Mouse (Mus musculus): ENCODE data around the gene Dlx4.

GRCm38 (mm10) chr11:95153116-95153515 lies 7.1 kb upstream of the Dlx4 start:
- TF ChIP-seq CTCF (IDR thresholded peaks at IDR 0.05; ENCODE audit: low read depth, low read length) (no peak), POLR2AphosphoS5 (IDR thresholded peaks at IDR 0.05; ENCODE audit: insufficient replicate concordance, low read depth, low read length) (no peak), GATA1 (IDR thresholded peaks at IDR 0.05; ENCODE audit: borderline replicate concordance, low read length) (no peak)

Measured in G1E (cell line).